ENCODE assay signal across 8 mouse cellular contexts in the genomic region with DNA sequence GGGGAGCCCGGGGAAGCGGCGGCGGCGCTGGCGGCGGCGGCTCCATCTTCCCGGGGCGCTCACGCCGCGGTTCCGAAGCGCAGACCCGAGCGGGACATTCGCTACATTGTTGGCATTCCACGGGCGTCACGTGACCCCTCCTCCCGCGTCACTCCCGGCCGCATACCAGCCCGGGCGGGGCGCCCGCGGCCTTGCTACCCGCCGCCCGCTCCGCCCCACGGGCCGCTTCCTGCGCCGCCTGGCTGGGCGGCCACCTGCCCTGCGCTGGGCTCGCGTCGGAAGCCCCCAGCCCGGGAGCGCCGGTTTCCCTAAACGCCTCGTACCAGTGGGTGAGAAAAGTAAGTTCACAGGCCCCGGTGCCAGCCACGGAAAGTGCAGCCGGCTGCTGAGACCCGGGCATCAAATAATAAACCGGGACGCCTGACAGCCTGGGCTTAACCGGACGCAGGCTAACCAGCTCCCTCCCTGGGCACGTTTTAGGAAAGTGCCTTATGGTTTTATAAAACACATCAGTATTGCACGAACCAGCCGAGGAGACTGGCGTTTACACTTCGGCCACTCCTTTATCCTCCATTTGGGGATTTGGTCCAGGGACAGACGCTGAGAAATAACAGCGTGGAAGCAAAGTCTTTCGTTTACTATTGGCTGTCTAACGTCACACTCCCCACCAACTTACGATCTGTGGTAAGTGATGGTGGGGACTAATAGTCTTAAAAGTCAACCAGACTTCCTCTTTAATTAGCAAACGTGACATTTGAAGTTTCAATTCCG. TPM values are rescaled to one million over a fixed set of nuclear protein-coding genes. Genes with fewer than 3 reads are reported as not detected.
DNase-seq lines count a peak whose midpoint lies in the region; ATAC-seq lines count a peak whose summit lies in the region.

A gene (minus strand): TSS at position 103 of the 771 bp plus-strand sequence.

- H3K4me3 ChIP-seq in hindbrain, embryonic 10.5 days = peak within 1 kb of the TSS; percentile 95
- peak within 1 kb of the TSS; percentile 84 for H3K4me3 ChIP-seq in lung, embryonic 16.5 days (ENCODE audit: low read length)

- peak; percentile 93 for ATAC-seq in lung, embryonic 16.5 days (ENCODE audit: low read depth)

- peaks cover 11% of the 10 kb centered on the region for H3K27me3 ChIP-seq in hindbrain, embryonic 10.5 days (ENCODE audit: insufficient read depth, poor library complexity, severe bottlenecking)
- H3K27me3 ChIP-seq in lung, embryonic 16.5 days (ENCODE audit: control insufficient read depth, insufficient read depth, low read depth, low read length) = no peaks in the 10 kb centered on the region

- peak within 1 kb of the TSS; percentile 94 for H3K9ac ChIP-seq in lung, embryonic 16.5 days (ENCODE audit: low read length)

- under 1% methylated on average over 68 of the region's 68 CpGs for WGBS in hindbrain, embryonic 10.5 days
- whole genome bisulfite sequencing in lung, embryonic 16.5 days = under 1% methylated on average over 51 of the region's 68 CpGs

- H3K9me3 ChIP-seq in hindbrain, embryonic 10.5 days = no peaks in the 10 kb centered on the region
- H3K9me3 ChIP-seq in lung, embryonic 16.5 days (ENCODE audit: control insufficient read depth, low read length) = no peaks in the 10 kb centered on the region

- peak within 1 kb of the TSS; percentile 78 for H3K4me2 ChIP-seq in lung, embryonic 16.5 days (ENCODE audit: low read depth, low read length)

- H3K36me3 ChIP-seq in hindbrain, embryonic 10.5 days = no peaks in the 10 kb centered on the region
- no peaks in the 10 kb centered on the region for H3K36me3 ChIP-seq in lung, embryonic 16.5 days (ENCODE audit: control insufficient read depth, insufficient read depth, low read length)

- peaks cover 48% of the 10 kb centered on the region for H3K4me1 ChIP-seq in hindbrain, embryonic 10.5 days (replicated peaks)
- H3K4me1 ChIP-seq in lung, embryonic 16.5 days (replicated peaks; ENCODE audit: control insufficient read depth, insufficient read depth, low read length) = peaks cover 7% of the 10 kb centered on the region

- peak; percentile 34 for DNase-seq in MN1 (ENCODE audit: low spot score)
- peak; percentile 92 for DNase-seq in cerebellum, adult 9-10 months
- DNase-seq in frontal cortex, adult 2 months (ENCODE audit: extremely low spot score in 1 of 2, low spot score in 1 of 2) = peak; percentile 49 to 76
- peak; percentile 86 for DNase-seq in hindbrain, embryonic 10.5 days (ENCODE audit: low spot score)
- peak; percentile 81 for DNase-seq in layer of hippocampus, adult 9-11 months
- DNase-seq in ovary, adult 18-20 months (ENCODE audit: low spot score) = peak; percentile 85
- DNase-seq in thymus, postnatal 0 days (ENCODE audit: low spot score) = peak; percentile 70

- peak within 1 kb of the TSS; percentile 97 for H3K27ac ChIP-seq in hindbrain, embryonic 10.5 days
- peak within 1 kb of the TSS; percentile 95 for H3K27ac ChIP-seq in lung, embryonic 16.5 days (ENCODE audit: low read length)

RNA-seq across cellular contexts. Expression of the gene that starts here (rescaled TPM):
- polyA plus RNA-seq in frontal cortex, adult 2 months (2012; rRNA removed) = not detected in 2 replicates
- not detected in 2 replicates for polyA plus RNA-seq in hindbrain, embryonic 10.5 days (2016; fragmentation: Nextera tagmentation; extraction: Ambion mirVana)
- polyA plus RNA-seq in lung, embryonic 16.5 days (2015; fragmentation: Nextera tagmentation; extraction: Ambion mirVana) = not detected in 2 replicates
- not detected in 2 replicates for polyA plus RNA-seq in thymus, postnatal 0 days (2015; fragmentation: Nextera tagmentation; extraction: Ambion mirVana)

Comparison
In these comparisons a context has a peak if more than half of its experiments do, and no peak if none do; other contexts are left out.
1. Peak in every context shown above with its lines: DNase-seq, ATAC-seq, H3K4me3 ChIP-seq and H3K27ac ChIP-seq.
2. Peak in DNase-seq in frontal cortex, adult 2 months; RNA of the gene not detected or under 1 TPM.
3. Peak in DNase-seq, H3K4me3 ChIP-seq and H3K27ac ChIP-seq in hindbrain, embryonic 10.5 days; RNA of the gene not detected or under 1 TPM.
4. Peak in ATAC-seq, H3K4me3 ChIP-seq, H3K27ac ChIP-seq, H3K9ac ChIP-seq and H3K4me2 ChIP-seq in lung, embryonic 16.5 days; RNA of the gene not detected or under 1 TPM.
5. Peak in DNase-seq in thymus, postnatal 0 days; RNA of the gene not detected or under 1 TPM.
6. DNase-seq: peak in every context shown above with its lines; median percentile 92 in cerebellum, adult 9-10 months; 86 in hindbrain, embryonic 10.5 days; 85 in ovary, adult 18-20 months; 81 in layer of hippocampus, adult 9-11 months; 70 in thymus, postnatal 0 days; 62 in frontal cortex, adult 2 months; 34 in MN1.